ENCODE assay signal across 22 mouse cellular contexts in the genomic region with DNA sequence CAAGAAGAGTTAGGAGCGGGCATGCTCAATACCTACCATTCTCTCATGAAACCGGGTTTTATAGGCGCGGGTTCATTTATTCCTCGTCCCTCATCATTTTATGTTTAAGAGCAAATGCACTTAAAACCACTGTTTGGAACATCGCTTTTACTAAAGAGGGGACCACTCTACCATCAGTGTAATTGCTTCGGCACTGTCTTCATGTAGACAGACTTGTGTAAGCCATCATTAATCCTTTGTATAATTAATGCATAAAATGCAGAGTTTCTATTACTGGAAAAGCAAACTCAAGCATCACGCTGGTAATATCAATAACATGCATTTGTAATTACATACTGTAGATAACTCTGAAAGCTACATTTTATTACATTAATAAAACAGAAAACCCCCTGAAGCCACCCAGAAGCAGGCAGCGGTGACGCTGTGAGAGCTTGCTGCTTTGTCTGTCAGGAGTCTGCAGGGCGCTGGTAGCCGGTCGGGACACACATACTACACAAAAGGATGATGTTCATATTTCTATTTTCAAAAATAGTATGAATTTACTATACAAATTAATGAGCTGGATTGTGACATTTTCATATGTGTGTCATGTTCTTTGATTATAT.
A peak's percentile ranks its signal among the peaks of the same experiment; 100 is the strongest.
DNase-seq lines count a peak whose midpoint lies in the region; ATAC-seq lines count a peak whose summit lies in the region.
"Had no signal": no experiment of that assay in that cellular context is flagged by ENCODE, and none has a peak within 500 bp of the region (broad histone marks: within the 10 kb centered on the region; RNA-seq: fewer than 3 reads in every experiment).

No protein-coding gene starts in this region.

- no peak for ATAC-seq in midbrain, embryonic 11.5 days (ENCODE audit: low FRiP score)
- ATAC-seq in midbrain, embryonic 14.5 days (ENCODE audit: low FRiP score, low TSS enrichment): no peak
- ATAC-seq in neural tube, embryonic 13.5 days (ENCODE audit: low read depth): peak; percentile 52; the same call in 1 of the 2 replicates
- ATAC-seq in neural tube, embryonic 14.5 days (ENCODE audit: low read depth): peak; percentile 68
- peak; percentile 60 for ATAC-seq in neural tube, embryonic 15.5 days (ENCODE audit: low FRiP score)
- ATAC-seq: activated CD4-positive, CD25-positive, alpha-beta regulatory T cell, adult 4 months; CD4-positive, CD25-positive, alpha-beta regulatory T cell, adult 4 months; Patski had no signal

- 96% methylated on average over 13 of the region's 13 CpGs for WGBS in midbrain, embryonic 11.5 days
- 89% methylated on average over 13 of the region's 13 CpGs for WGBS in midbrain, embryonic 14.5 days
- WGBS in neural tube, embryonic 13.5 days: 72% methylated on average over 13 of the region's 13 CpGs
- 66% methylated on average over 13 of the region's 13 CpGs for WGBS in neural tube, embryonic 14.5 days
- WGBS in neural tube, embryonic 15.5 days: 66% methylated on average over 13 of the region's 13 CpGs

- no peaks in the 10 kb centered on the region for H3K9me3 ChIP-seq in midbrain, embryonic 11.5 days (ENCODE audit: control insufficient read depth, low read length)
- no peaks in the 10 kb centered on the region for H3K9me3 ChIP-seq in midbrain, embryonic 14.5 days (ENCODE audit: control insufficient read depth, low read length)
- H3K9me3 ChIP-seq in neural tube, embryonic 13.5 days: no peaks in the 10 kb centered on the region
- H3K9me3 ChIP-seq in neural tube, embryonic 14.5 days (ENCODE audit: control insufficient read depth, low read length): no peaks in the 10 kb centered on the region
- H3K9me3 ChIP-seq in neural tube, embryonic 15.5 days (replicated peaks): no peaks in the 10 kb centered on the region

- H3K4me1 ChIP-seq in midbrain, embryonic 11.5 days (ENCODE audit: control insufficient read depth, insufficient read depth, low read length): peaks cover 8% of the 10 kb centered on the region
- H3K4me1 ChIP-seq in midbrain, embryonic 14.5 days (ENCODE audit: control insufficient read depth, insufficient read depth, low read length): no peaks in the 10 kb centered on the region
- H3K4me1 ChIP-seq in neural tube, embryonic 13.5 days (replicated peaks): 0 out of 2 replicates have a peak, but pooled peaks cover 8% of the 10 kb centered on the region
- H3K4me1 ChIP-seq in neural tube, embryonic 14.5 days (ENCODE audit: control insufficient read depth, insufficient read depth, low read length): no peaks in the 10 kb centered on the region
- H3K4me1 ChIP-seq in neural tube, embryonic 15.5 days: no peaks in the 10 kb centered on the region

- no peaks in the 10 kb centered on the region for H3K27me3 ChIP-seq in midbrain, embryonic 11.5 days (ENCODE audit: control insufficient read depth, insufficient read depth, low read length)
- H3K27me3 ChIP-seq in midbrain, embryonic 14.5 days (ENCODE audit: control insufficient read depth, insufficient read depth, low read length): no peaks in the 10 kb centered on the region
- no peaks in the 10 kb centered on the region for H3K27me3 ChIP-seq in neural tube, embryonic 13.5 days
- no peaks in the 10 kb centered on the region for H3K27me3 ChIP-seq in neural tube, embryonic 14.5 days (ENCODE audit: control insufficient read depth, insufficient read depth, low read length)
- H3K27me3 ChIP-seq in neural tube, embryonic 15.5 days (replicated peaks): no peaks in the 10 kb centered on the region
- H3K27me3 ChIP-seq: CH12.LX, Patski had no signal

- H3K36me3 ChIP-seq in midbrain, embryonic 11.5 days (ENCODE audit: control insufficient read depth, insufficient read depth, low read length): no peaks in the 10 kb centered on the region
- no peaks in the 10 kb centered on the region for H3K36me3 ChIP-seq in midbrain, embryonic 14.5 days (ENCODE audit: control insufficient read depth, insufficient read depth, low read length)
- H3K36me3 ChIP-seq in neural tube, embryonic 13.5 days: no peaks in the 10 kb centered on the region
- no peaks in the 10 kb centered on the region for H3K36me3 ChIP-seq in neural tube, embryonic 14.5 days (ENCODE audit: control insufficient read depth, insufficient read depth, low read length)
- no peaks in the 10 kb centered on the region for H3K36me3 ChIP-seq in neural tube, embryonic 15.5 days
- H3K36me3 ChIP-seq: G1E had no signal

- no peak overlapping the region for H3K27ac ChIP-seq in midbrain, embryonic 11.5 days (ENCODE audit: low read depth, low read length)
- no peak overlapping the region for H3K27ac ChIP-seq in midbrain, embryonic 14.5 days (replicated peaks; ENCODE audit: low read depth, low read length)
- no peak overlapping the region for H3K27ac ChIP-seq in neural tube, embryonic 13.5 days (replicated peaks)
- no peak overlapping the region for H3K27ac ChIP-seq in neural tube, embryonic 14.5 days (ENCODE audit: low read depth, low read length)
- H3K27ac ChIP-seq in neural tube, embryonic 15.5 days (replicated peaks): no peak overlapping the region

- DNase-seq in midbrain, embryonic 11.5 days (ENCODE audit: low spot score, missing footprints): peak; percentile 68
- no peak for DNase-seq in midbrain, embryonic 14.5 days
- no peak for DNase-seq in neural tube, embryonic 10.5 days (ENCODE audit: extremely low spot score, low spot score)
- DNase-seq in urinary bladder, postnatal 4 days (ENCODE audit: low spot score in 2 of 2): no peak
- DNase-seq in ovary, adult 18-20 months (ENCODE audit: low spot score): no peak
- DNase-seq: adrenal gland, adult 2 months; adrenal gland, adult 8-10 months; adrenal gland, postnatal 10 days; adrenal gland, postnatal 14 days; adrenal gland, postnatal 25 days; adrenal gland, postnatal 36 days; B cell, adult 2 months; cerebellum, adult 11 months; cerebellum, adult 11-12 months had no signal

- no peak overlapping the region for H3K9ac ChIP-seq in midbrain, embryonic 11.5 days (ENCODE audit: low read length)
- no peak overlapping the region for H3K9ac ChIP-seq in midbrain, embryonic 14.5 days (replicated peaks; ENCODE audit: low read length)
- no peak overlapping the region for H3K9ac ChIP-seq in neural tube, embryonic 13.5 days
- no peak overlapping the region for H3K9ac ChIP-seq in neural tube, embryonic 14.5 days (replicated peaks; ENCODE audit: low read depth, low read length)
- H3K9ac ChIP-seq in neural tube, embryonic 15.5 days (replicated peaks): no peak overlapping the region

- H3K4me2 ChIP-seq in midbrain, embryonic 11.5 days: no peak overlapping the region
- no peak overlapping the region for H3K4me2 ChIP-seq in midbrain, embryonic 14.5 days (ENCODE audit: low read length)
- no peak overlapping the region for H3K4me2 ChIP-seq in neural tube, embryonic 13.5 days
- no peak overlapping the region for H3K4me2 ChIP-seq in neural tube, embryonic 14.5 days (ENCODE audit: low read depth, low read length)
- H3K4me2 ChIP-seq in neural tube, embryonic 15.5 days: no peak overlapping the region

- H3K4me3 ChIP-seq in midbrain, embryonic 11.5 days (ENCODE audit: low read depth, low read length): no peak overlapping the region
- H3K4me3 ChIP-seq in midbrain, embryonic 14.5 days (replicated peaks; ENCODE audit: low read depth, low read length): no peak overlapping the region
- H3K4me3 ChIP-seq in neural tube, embryonic 13.5 days: no peak overlapping the region
- no peak overlapping the region for H3K4me3 ChIP-seq in neural tube, embryonic 14.5 days (ENCODE audit: low read depth, low read length)
- H3K4me3 ChIP-seq in neural tube, embryonic 15.5 days (replicated peaks): no peak overlapping the region

Comparison
In these comparisons a context has a peak if more than half of its experiments do, and no peak if none do; other contexts are left out.
1. ATAC-seq: peak in neural tube, embryonic 13.5 days (single experiment), neural tube, embryonic 14.5 days (single experiment) and neural tube, embryonic 15.5 days (single experiment); none in midbrain, embryonic 11.5 days (single experiment) and midbrain, embryonic 14.5 days (single experiment).